Mouse (Mus musculus) cerebellum, adult 9-10 months (tissue): ENCODE results near the gene Hoxa11.

ENCODE experiments used
- DNase-seq: peaks from one replicate; pipeline ENCODE4 v3.0.0; 2022

The Hoxa11 gene

DNA sequence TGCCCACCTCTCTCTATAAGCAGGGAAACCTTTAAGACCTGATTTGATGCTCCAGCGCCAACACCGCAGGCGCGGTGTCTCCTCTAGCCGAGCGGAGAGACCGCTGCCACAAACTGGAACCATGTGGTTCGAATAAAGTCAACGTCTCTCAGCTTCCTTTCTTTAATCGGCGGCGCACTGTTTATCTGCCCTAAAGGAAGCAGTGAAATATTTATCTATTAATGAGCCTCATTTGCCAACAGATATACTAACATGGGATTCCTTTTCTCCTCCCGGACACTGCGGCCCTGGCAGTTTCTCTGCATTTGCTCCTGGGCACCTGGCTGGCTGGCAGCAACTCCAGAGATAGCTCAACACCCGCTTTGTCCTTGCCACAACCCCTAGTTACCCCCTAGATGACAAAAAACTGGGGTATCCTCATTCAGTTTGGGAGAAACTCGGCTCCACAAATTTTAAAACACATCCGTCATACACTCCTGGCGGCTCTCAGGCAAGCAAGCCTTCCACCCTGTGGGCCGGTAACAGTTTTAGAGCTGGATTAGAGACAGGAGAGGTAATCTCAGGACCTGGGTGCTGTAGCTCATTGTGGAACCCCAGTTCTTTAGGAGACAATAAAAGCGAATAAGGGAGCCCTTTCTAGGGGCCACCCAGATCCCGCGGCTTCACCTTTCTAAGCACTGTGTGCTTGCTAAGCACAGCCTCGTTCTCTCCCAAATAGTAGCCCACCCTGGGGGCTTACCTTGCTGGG is 27.5 kb downstream of the Hoxa11 start:
- no peak for DNase-seq

DNA sequence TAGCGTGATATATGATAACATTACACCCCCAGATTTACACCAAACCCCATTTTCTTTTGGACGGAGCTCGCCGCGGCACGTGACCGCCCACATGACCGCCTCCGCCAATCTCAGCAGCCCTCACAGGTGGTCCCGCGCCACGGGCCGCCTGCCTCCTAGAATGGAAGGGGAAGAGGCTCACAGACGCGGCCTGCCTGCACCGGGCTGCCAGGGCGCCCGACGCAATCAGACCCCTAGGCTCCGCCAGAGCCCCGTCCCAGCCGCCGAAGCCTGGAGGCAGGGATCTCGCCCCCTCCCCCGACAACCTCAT is 28.2 kb downstream of the Hoxa11 start:
- no peak for DNase-seq

DNA sequence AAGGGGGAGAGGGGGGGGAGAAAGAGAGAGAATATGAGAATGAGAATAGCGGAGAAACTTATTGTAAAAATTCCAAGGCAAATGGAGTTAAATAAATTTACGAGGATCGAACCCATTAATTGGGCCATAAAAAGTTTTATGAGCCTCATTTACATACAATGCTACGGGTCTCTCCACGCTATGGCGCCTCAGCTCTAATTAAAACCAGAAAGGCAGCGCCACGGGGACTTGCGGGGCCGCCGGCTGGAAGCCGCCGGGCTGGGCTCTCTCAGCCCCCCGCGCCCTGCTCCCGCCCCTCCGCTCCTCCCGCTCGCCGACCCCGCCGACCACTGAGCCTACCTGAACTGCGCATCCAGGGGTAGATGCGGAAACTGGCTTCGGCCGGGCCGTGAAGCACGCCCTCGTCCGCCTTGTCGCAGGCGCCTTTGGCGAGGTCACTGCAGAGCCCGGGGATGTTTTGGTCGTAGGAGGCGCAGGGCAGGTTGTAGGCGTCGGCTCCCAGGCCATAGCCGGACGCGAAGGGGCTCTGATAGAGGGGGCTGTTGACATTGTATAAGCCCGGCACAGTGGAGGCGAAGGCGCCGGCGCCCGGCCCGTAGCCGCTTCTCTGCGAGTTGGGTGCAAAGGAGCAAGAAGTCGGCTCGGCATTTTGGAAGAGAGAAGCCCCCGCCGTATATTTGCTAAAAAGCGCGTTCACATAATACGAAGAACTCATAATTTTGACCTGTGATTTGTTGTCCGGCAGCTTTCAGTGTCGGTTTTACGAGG is 28.7 kb downstream of the Hoxa11 start:
- no peak for DNase-seq

DNA sequence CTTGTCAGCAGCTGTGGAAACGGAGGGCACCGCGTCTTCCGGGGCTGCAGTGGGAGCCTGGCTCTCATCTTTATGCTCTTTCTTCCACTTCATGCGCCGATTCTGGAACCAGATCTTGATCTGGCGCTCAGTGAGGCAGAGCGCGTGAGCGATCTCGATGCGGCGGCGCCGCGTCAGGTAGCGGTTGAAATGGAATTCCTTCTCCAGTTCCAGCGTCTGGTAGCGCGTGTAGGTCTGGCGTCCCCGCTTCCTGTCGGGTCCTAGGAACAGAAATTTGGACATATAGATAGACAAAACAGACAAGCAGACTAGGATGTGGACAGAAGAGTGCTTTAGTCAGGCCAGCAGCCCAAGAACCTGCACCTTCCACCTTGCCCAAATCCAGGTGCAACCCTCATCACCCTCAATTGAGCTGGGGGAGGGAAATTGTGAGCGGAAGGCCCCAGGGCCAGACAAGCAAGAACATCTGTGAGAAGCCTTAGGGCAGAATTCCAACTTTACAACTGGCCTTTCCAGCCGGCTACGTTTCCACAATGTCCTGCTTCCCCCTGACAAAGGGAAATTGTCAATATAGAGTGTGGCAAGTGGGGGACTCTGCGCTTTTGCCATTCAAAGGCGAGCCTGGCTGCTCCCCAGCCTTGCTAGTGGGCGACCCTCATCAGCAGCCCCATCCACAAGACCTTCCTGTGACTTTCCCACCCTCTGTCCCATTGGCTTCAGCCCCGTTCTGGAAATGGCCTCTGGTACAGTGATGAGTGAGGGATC is 29.7 kb downstream of the Hoxa11 start:
- DNase-seq, result no peak

DNA sequence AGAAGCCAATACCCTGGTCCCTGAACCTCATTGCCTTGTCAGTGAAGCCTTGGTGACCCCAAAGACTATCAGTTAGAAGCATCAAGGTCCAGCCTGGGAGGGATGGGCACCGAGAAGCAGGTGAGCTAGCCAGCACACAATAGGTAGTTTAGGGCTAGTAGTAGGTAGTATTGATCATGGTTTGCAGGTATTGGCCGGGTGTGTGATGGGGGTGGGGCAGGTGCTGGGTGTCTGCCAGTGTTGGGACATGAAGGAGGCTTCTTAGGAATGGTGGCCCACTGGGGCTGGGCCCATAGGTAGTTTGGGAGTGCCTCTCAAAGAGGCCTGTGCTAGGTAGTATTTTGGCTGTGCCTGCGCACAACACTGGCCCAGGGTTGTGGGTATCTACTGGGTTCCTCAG is 30.5 kb downstream of the Hoxa11 start:
- DNase-seq, result no peak

DNA sequence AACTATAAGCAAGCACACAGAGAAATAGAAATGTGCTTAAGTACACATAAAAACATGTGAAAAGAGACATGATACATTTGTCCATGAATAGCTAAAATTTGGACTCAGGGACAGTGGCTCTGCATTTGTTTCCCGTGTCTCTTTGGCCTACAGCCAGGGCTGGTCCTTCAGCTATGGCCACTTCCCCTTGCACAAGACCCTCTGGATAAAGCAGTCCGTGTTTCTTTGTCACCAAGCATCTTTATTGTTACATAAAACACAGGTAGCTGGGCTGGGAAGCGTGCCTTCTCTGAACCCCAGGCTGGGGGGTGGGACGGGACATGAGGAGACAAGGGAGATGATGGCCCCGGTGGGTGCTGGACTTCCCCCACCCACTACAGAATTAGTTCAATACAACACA is 31.3 kb downstream of the Hoxa11 start:
- no peak for DNase-seq

DNA sequence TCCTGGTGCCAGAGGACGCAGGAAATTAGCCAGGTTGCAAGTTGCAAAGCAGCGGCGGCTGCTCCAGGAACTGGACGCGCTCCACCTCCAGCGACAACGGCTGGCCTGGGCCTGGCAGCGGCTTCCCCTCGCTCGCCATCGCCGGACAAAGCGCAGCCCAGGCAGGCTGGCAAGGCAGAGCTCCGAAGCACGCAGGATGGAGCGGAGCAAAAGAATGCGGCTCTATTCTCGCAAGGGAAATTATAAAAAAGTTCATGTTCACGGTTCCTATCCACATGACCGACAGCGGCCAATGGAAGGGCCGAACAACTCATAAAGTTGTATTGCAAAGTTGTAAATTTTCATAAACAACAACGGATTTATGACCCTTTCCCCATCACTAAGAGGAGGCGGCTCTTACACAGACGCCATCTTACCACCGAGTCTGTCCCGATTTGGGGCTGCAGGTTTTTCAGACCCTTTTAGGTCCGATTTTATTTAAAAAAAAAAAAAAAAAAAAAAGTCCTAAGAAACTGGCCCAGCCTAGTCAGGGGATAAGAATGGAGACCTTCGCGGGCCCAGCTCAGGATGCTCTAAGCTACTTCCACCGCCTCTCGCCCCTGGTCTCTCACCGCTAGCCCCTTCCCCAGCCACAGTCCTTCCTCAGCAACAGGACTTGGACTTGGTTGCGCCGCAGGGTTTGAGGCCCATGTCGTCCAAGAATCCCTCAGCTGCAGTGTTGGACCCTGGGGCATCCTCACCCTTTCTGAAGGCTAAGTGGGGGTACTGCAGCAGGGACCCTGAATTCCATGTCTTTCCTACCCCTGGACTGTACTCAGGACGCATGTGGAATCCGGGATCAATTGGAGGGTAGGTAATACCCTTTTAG is 32.3 kb downstream of the Hoxa11 start, which contains the start of the genes Hoxa3 and Gm28308:
Gene Hoxa3 (minus strand): TSS at position 218 of the 868 bp plus-strand sequence.
Gene Gm28308 (minus strand): TSS at position 221 of the 868 bp plus-strand sequence.
- no peak for DNase-seq

DNA sequence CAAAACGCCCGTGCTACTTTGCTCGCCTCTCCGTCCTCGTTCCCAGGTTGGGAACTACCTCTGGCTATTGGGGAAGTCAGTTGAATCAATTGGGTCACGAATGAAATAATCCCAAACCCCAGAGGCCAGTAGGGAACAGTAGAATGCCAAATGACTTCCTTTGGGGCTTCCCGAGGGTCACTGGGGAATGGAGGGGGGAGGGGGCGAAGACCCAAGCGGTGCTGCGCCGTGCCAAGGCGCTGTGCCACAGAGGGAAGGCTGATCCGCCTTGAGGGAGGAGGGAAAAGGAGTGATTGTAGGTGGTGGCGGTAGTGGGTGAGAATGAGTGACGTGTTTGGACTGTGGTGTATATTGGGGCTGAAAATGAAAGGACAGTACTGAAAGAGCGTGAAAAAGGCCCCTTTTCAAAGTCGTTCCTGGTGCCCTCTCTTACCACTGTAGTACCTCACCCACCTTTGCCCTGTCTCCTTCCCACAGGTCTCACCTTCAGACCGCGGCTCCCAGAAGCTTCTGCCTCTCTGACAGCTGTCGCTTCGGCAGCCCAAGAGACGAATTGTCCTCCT is 33.0 kb downstream of the Hoxa11 start:
- no peak for DNase-seq

DNA sequence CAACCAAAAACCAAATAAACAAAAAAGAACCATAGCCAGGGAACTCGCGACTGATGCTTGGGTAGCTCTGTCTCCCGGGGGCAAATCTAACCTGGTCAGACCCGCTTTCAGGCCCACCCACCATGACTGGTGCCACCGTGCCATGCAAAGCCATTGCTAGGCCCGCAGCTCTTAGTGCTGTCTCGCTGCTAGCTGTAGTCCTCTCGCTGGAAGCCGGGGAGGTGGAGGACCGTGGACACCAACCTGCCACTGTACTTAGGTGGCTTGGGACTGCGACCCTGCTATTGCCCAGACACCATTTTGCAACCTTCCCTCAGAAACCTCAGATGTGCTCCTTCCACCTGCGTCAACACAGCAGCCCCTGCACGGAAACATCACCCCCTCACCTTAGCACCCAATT is 33.6 kb downstream of the Hoxa11 start:
- no peak for DNase-seq

DNA sequence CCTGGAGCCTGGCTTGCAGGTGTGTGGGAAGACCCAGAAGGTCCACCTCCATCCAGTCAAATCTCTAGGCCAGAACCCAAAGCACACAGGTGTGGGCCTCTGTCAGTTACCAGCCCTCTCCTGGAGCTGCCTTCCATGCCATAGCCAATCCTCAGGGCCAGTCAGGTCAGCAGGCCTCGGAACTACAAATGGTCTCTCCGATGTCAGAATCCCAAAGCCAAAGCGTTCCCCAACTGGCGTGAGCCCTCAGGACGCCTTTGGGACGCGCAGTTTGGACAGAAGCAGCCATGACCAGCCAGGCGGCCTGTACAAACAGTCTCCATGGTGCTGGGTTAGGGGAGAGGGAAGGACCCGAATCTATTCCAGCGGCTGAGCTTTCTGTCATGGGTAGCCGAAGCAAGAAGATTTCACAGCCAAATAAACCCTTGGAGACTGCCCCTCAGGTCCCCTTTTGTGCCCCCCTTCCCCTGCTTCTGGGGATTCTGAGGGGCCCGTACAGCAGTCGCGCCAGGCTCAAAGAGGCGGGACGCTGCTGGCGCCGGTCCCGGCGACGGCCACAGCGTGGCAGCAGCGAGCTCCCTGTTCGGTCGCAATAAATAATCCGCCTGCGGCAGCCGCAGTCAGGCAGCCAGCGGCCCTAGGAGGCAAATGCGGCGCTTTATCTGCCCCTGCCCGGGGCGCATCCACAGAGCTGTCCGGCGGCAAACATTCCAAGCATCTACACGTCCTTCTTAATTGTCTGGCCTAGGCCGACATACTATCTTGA is 34.3 kb downstream of the Hoxa11 start:
- peak; percentile 30 for DNase-seq

DNA sequence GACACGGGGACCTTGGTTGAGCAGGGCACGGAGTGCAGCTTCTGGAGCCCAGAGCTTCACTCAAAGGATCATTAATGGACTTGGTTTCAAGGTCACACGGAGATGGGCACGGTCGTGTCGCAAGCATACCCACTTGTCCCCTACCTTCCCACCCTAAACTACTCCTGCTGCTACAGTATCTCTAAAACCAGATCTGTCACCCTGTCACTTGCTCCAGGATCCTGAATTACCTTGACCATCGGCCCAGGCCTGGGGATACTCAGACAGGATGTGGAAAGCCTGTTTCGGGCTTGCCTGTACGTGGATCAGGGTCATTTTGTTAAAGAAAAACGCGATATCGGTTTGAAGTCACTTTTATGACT is 35.9 kb downstream of the Hoxa11 start:
- no peak for DNase-seq

DNA sequence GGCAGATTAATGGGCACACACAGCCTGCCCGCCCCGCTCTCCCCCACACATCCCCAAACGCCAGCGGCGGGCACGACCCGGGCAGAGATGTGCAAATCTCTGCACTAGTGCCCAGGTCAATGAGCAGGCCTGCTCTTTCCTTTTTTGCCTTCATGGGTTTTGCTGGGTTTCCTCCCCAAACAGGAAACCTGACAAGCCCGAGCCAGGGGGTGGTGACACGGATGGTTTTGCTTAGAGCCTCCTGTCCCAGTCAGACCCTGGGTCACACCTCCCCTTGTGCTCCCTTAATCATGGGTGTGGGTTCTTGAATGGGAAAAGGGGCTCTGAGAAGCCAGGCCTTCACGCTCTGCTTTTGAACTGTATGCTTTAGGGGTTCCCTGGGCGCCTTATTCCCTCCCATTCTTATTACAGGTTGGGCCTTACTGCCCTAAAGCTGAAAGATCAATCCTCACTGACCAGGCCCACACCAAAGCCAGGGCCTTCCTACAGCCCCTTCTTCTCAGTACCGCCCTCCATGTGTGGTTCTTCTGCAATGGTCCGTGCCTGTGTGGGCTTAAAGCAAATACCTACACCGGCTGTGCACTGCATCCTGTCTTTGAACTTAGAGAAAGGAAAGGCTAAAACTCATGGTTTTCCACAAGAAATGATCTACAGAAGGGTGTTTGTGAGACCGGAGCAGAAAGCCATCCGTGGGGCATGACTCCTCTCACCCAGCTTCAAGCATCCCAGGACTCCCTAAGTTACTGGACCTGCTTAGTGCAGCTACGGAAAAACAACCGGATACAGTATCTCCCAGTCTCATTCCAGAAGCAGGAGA is 36.5 kb downstream of the Hoxa11 start:
- no peak for DNase-seq

DNA sequence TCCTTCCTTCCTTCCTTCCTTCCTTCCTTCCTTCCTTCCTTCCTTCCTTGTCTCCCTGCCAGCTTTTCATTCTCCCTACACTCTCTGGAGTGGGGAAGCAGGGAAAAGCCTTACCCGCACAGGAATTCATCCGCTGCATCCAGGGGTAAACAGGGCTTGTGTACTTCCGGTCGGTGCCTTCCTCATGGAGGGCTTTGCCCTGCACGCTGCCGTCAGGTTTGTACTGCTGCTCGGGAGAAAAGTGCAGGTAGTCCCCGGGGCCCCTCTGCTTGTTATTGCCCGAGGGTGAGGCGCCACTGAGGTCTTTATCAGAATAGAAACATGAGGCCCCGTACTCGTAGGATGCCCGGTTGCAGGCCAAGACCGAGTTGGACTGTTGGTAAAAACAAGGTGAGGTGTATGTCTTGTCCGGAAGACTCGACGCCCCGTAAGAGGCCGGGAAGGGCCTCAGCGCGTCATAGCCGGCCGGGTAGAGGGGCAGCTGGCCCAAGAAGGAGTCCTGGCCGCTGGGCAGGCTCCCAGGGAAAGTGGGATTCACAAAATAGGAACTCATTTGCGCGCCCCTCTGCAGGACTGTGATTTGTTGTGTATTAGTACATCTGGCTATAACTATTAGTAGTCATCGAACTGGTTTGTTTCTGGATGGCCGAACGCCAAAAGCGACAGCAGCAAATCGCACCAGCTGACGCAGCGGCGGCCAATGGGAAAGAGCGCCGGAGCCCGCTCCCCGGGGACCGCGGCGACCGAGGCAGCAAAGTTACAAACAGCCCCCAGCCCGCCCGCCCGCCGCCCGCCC is 37.3 kb downstream of the Hoxa11 start, which contains the start of gene Hoxa6:
Gene Hoxa6 (minus strand): TSS at position 651 of the 796 bp plus-strand sequence.
- DNase-seq, result no peak

DNA sequence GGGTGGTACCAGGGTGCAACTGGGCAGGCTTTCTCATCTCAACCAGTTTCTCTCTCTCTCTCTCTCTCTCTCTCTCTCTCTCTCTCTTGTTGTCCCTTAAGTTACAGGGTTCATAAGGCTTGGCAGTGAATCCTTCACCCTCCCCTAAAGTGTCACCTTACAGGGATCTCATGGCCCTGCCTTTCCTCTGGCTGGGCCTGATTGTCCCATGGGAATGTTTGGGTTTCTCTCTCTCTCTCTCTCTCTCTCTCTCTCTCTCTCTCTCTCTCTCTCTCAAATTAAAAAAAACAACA is 38.0 kb downstream of the Hoxa11 start:
- no peak for DNase-seq

DNA sequence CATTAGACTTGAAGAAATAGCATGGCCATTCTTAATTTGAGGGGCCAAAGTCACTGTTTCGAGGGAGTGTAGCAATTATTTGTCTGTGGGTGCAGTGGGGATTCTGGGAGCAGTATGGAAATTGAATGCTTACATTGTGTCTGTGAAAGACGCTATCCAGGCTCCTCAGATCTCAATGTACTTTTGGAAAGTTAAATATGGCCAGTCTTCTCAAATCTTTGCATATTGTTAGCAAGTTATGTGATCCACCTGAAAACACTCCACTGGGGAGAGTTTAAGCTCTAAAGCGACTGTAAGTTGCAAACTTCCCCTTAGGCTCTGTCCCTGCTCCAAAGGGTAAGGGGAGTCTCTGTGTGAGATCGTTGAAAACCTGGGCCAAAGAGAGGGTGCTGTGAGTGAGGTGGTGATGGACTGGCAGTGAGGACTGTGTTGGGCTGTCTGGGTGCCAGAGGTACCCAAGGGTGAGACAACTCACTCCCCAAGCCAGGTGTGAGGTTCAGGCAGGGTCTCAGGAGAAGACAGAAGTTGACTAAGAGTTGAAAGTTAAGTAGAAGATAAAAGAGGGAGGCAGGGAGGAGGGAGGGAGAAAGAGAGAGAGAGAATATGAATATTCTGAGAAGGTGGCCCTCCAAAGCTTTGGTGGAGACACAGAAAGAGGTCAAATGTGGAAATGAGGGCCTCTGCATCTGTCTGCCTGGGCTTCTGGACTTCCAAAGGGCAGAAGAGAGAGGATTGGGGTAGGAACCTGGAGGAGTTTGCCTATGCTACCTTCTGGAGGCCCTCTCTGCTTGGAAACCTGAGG is 38.5 kb downstream of the Hoxa11 start:
- no peak for DNase-seq

DNA sequence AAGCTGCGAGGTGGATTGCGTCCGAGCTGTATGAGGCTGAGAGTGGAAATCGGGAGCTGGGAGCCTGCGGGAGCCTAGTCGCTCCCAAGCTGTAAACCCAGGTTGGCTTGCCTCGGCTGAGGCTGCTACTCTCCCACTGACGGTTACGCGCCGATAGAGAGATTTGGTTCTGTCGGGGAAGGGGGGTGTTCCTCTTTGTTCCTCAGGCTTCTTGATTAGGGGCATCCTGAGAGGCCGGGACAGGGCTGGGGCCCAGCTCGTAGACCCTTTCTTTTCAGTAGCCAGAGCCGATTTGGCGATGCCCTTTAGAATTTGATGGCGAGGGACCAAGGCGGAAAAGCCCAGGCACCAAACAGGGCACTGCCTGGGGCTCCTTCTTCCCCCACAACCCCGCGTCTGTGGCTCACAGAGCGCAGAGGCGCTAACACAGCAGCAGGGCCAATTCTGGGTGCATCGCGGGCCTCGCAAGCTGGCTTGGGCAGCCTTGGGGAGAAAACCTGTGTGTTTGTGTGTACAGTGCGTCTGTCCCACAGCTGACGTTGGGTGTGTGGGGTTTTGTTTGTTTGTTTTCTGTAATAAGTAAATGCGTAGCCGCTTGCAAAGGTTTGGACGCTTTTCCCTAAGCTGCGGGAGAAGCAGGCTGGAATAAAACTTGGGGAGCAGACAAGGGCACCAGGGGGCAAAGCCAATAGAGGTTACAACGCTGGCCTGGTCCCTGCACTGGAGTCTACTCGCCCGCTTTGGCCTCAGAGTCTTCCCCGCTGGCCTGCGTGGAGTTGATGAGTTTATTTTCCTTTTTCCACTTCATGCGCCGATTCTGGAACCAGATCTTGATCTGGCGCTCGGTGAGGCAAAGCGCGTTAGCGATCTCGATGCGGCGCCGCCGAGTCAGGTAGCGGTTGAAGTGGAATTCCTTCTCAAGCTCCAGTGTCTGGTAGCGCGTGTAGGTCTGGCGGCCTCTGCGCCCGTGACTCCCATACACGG is 39.7 kb downstream of the Hoxa11 start:
- no peak for DNase-seq

DNA sequence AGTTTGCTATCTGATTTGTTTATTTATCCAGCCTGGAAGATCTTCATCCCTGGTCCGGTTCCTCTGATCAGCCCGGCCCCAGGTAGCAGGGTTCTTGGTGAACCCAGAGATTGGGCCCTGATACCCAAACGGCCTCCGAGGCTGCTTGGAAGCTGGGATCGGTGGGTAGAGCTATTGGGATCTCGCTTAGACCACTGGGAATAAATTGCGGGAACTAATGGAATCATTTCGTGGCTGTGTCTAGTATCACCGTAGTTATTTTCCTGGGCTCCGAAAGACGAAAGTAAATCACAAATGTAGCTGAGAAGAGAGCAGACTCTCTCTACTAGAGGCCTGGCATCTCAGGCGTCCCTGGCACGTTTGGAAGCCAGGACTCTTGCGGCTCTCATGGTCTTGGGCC is 40.4 kb downstream of the Hoxa11 start:
- DNase-seq, result no peak
